Mouse (Mus musculus) kidney, embryonic 16.5 days (tissue): ENCODE measurements around the gene Enoph1. TPM values are rescaled to one million over a fixed set of nuclear protein-coding genes. Genes with fewer than 3 reads are reported as not detected.
A peak's percentile ranks its signal among the peaks of the same experiment; 100 is the strongest.

Experiments used
- ATAC-seq: fragments of 200-750 bp; cut with Nextera tagmentation; 2 replicates; pipeline ENCODE4 v1.8.0; 2017; ENCODE audit warnings: moderate TSS enrichment; ENCODE audit not compliant: low FRiP score, low TSS enrichment
- H3K27ac ChIP-seq: fragments of 300-500 bp; sonication (generic); 2 replicates; pipeline ENCODE4 v1.5.1; 2014; ENCODE audit warnings: low read length
- H3K27me3 ChIP-seq: fragments of 300-500 bp; sonication (generic); 2 replicates; pipeline ENCODE4 v1.6.1; 2014; ENCODE audit warnings: low read length, control low read depth, mixed read lengths; ENCODE audit not compliant: insufficient read depth
- H3K36me3 ChIP-seq: fragments of 300-500 bp; sonication (generic); 2 replicates; pipeline ENCODE4 v1.6.1; 2014; ENCODE audit warnings: low read length, control low read depth, mixed read lengths; ENCODE audit not compliant: insufficient read depth
- H3K4me1 ChIP-seq: fragments of 300-500 bp; sonication (generic); 2 replicates; pipeline ENCODE4 v1.6.1; 2014; ENCODE audit warnings: low read length, control low read depth, mixed read lengths; ENCODE audit not compliant: insufficient read depth
- H3K4me2 ChIP-seq: fragments of 300-500 bp; sonication (generic); replicated peaks from 2 replicates; pipeline ENCODE4 v1.6.1; 2014; ENCODE audit warnings: low read depth, low read length
- H3K4me3 ChIP-seq: fragments of 300-500 bp; sonication (generic); 2 replicates; pipeline ENCODE4 v1.5.1; 2014; ENCODE audit warnings: mild to moderate bottlenecking, low read length
- H3K9ac ChIP-seq: fragments of 300-500 bp; sonication (generic); replicated peaks from 2 replicates; pipeline ENCODE4 v1.6.1; 2014; ENCODE audit warnings: low read length
- H3K9me3 ChIP-seq: fragments of 300-500 bp; sonication (generic); 2 replicates; pipeline ENCODE4 v1.6.1; 2016; ENCODE audit warnings: low read length, control low read depth
- WGBS: fragments of 180-500 bp; shearing (Covaris S2); extraction: QIAGEN DNeasy Blood & Tissue Kit; methylation state at CpG from one replicate; pipeline ENCODE4 v1.1.7; 2014; 5-methylcytosine and 5-hydroxymethylcytosine counted together
- polyA plus RNA-seq: library from polyadenylated mRNA; unstranded; fragments of >200 nt; fragmentation: Nextera tagmentation; extraction: Ambion mirVana; gene quantifications from 2 replicates; pipeline ENCODE4 v1.2.1, GENCODE M21; 2015

Enoph1 gene
- polyA plus RNA-seq, 1 experiment from 2014 or later = 52.1 TPM

DNA sequence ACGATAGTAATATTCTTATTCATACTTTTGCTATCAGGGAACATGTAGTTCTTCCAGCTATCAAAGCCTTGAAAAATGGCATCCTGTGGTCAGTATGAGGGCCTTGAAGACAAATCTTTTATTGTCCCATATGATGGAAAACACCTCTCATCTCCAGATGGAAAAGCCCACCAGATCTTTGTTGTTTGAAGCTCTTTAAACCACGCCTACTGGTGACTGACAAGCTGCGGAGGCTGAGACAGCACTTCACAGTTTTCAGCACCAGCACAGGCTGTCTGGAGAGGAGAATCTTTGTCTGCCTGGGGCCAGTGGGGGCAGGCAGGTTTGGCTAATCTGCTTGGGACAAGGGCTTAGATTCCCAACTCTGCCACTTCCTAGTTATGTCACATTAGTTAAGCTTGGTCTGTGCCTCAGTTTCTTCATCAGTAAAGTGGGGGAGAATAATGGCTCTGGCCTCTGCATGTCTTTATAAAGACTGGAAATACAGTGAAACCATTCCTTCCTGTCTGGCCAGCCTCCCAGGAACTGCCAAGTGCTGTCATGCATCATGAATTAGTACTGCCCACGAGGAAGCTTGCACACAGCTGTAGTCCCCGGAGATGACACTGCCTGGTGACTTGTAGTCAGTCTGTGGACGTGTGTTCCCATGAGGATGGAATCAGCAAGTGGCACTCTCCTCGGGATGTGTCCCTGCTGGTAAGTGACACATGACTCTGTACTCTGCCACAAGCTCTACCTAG lies 69.9 kb downstream of the Enoph1 start:
- Histone ChIP-seq H3K27me3 (no peaks in the 10 kb centered on the region), H3K9ac (no peak overlapping the region), H3K4me3 (no peak overlapping the region), H3K9me3 (no peaks in the 10 kb centered on the region), H3K4me1 (peaks cover 21% of the 10 kb centered on the region), H3K36me3 (no peaks in the 10 kb centered on the region), H3K27ac (0 out of 2 replicates have a peak overlapping the region, but pooled peaks have one; percentile 4), H3K4me2 (no peak overlapping the region)
- ATAC-seq = peak; percentile 64; the same call in 1 of the 2 replicates
- WGBS = 29% methylated on average over 7 of the region's 7 CpGs

DNA sequence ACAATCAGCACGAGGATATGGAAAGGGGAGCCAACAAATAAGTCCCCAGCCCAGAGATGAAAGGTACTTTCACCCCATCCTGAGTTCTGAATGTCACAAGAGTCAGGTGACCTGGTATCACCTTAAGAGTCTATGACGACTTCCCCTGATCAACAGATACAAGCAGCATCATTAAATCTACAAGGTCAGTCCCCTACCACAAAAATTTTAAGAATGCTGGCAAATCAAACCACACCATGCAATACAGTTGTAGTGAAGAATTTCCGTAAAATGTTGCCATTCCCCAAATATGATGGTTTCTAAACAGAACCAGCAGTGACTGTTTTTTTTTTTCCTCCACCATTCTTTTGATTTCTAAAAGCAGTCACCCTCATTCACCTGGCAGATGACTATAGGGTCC lies 70.8 kb downstream of the Enoph1 start:
- Histone ChIP-seq H3K9ac (no peak overlapping the region), H3K27me3 (no peaks in the 10 kb centered on the region), H3K4me3 (no peak overlapping the region), H3K9me3 (no peaks in the 10 kb centered on the region), H3K36me3 (no peaks in the 10 kb centered on the region), H3K4me1 (peaks cover 23% of the 10 kb centered on the region), H3K4me2 (no peak overlapping the region), H3K27ac (no peak overlapping the region)
- WGBS = 70% methylated on average over 3 of the region's 3 CpGs
- no peak for ATAC-seq

DNA sequence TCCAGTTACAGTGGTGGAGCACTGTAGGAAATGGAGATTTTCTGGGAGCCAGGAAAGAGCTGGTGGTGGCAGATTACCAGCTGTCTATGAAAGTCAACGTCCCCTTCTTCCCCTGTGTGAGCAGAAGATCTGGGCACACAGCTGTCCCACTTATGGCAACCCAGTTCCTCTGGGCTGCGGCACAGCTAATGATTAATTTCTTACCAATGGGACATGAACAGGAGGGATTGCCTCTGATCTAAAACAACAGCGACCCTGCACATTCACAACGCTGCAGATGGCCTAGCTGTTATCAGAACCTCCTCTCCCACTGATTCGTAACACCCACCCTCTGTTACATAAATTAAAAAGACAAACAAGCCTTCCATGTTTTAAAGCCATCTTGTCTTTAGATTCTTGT lies 73.6 kb downstream of the Enoph1 start:
- Histone ChIP-seq H3K27ac (no peak overlapping the region), H3K9me3 (no peaks in the 10 kb centered on the region), H3K36me3 (no peaks in the 10 kb centered on the region), H3K4me2 (no peak overlapping the region), H3K4me1 (peaks cover 23% of the 10 kb centered on the region), H3K9ac (no peak overlapping the region), H3K4me3 (no peak overlapping the region), H3K27me3 (no peaks in the 10 kb centered on the region)
- WGBS = 24% methylated on average over 5 of the region's 5 CpGs
- no peak for ATAC-seq

Other genes with a start within 250 kb of the Enoph1 start
- 0.28 and 0.42 TPM in 2 replicates for gene Vamp9, start 133.7 kb upstream of the Enoph1 start, polyA plus RNA-seq
- 57.2 and 84.8 TPM in 2 replicates for gene Hnrnpd, start 61.0 kb upstream of the Enoph1 start, polyA plus RNA-seq
- 1.5 and 2.0 TPM in 2 replicates for gene 4930524J08Rik, start 60.9 kb upstream of the Enoph1 start, polyA plus RNA-seq
- gene Hnrnpdl, start 321 bp upstream of the Enoph1 start, polyA plus RNA-seq = 153 and 162 TPM in 2 replicates
- gene Tmem150c, start 119.8 kb downstream of the Enoph1 start, polyA plus RNA-seq = 18.0 and 20.6 TPM in 2 replicates